Mouse (Mus musculus) frontal cortex, postnatal 36 days (tissue): ENCODE measurements at regions not wholly inside any gene's neighbourhood (a gene's known extent, or its start where the extent isn't known, plus 50 kb on each side); places are given as distances from the start of the nearest gene placed in this dataset.

Experiments
- DNase-seq, 2 experiments: peaks; one replicate each; pipeline ENCODE4 v3.0.0; 2022; ENCODE audit warnings: low spot score in 2 of 2

DNA sequence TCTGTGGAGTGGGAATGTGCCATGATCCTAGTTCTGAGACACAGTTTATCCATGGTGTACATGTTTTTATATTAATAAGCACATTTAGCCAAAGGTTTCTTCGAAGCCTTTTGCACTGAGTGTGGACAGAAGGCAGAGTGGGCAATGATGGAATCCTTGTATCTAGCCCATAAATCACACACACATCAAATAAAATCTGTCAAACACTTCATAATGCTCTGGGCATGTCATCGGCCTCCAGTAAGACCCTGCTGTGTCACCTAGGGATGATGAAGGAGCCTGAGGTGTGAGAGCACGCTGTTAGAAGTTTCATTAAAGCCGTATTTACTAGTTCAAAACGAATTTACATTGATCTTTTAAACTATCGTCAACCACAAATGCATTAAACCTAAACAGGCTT is 331.7 kb downstream of the Setd4 start:
- no peak for DNase-seq

DNA sequence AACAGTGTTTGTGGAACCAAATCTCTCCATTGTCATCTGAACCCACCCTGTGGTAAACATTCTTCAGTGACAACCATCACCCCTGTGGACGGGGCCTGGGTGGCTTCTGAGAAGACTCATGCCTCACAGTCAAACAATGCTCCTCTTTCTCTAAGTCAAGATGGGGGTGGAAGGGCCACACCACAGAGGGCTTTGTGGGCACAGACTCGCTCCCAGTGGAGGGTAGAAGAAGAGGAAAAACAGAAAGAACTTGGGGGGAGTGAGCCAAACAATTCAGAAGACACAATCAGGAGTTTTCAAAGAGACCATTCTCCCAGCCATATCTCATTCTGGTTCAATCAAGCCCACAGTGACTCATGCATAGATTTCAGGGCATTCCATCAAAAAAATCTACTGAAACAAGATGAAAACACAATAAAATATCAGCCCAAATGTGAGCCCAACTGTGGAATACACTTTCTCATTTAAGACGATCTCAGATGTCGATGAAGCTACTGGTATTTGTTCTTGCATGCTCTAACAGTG is 339.7 kb downstream of the Setd4 start:
- DNase-seq: no peak

DNA sequence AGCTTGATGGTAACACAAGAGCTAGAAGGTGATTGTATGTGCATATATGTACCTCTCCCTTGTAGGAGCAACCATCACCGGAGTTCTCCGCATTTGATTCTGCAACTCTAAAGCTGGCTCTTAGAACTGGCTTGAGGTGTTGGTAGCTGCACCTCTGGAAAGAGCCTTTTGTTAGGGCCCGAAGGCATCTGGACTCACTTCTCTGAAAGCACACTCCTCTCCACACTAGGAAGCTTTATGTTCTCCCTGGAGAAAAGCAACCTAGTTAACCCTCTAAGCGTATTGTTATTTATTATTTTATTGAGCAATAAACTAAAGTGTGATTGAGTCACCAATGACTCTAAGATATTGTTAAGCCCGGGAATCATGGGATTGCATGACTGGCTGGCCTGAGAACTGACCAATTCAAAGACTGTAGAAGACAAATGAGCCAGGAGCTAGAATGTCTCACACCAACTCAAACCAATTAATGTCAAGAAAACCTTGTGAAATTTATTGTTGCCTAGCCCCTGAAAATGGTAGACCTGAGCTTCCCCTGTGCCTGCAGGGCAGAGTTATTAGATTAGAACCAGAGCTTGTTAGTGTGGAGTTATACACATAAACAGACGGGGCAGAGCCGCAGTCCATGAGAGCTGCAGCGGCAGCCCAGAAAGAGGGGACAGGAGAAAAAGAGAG is 340.6 kb downstream of the Setd4 start:
- no peak for DNase-seq

DNA sequence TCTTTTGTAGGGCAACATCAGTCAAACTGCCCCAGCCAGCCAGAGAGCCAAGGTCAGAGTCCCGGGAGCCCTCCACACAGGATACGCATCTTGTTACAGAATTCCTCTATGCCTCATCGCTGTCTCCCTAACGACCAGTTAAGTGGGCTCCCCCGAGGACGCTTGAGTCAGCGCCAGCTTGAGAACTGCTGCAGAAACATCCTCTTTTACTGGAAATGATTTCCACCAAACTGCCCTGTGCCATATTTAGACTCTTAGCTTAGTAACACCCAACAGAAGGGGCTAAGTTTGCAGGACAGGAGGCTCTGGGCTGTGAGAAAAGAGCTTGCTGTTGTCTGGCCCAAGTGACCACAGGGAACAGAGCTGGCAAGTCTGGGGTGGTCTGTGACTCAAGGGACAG is 357.0 kb downstream of the Setd4 start:
- peak; percentile 39 to 45 for DNase-seq

DNA sequence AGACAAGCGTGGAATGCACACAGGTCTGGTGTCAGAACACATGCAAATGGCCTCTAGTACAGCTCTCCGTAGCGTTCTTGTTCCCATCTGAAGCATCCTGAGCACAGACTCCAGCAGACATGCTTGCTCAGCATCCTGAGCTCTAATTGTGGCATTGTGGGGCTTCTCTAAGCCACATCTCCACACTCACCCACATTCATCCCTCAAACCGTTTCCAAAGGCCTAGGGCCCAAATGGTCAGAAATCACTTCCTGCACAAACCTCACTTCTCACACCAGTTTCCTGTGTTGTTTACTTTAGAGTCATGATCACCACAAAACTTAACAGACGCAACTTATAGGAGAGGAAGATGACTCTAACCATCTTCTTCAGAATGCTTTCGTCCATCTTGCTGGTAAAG is 358.1 kb downstream of the Setd4 start:
- no peak for DNase-seq

DNA sequence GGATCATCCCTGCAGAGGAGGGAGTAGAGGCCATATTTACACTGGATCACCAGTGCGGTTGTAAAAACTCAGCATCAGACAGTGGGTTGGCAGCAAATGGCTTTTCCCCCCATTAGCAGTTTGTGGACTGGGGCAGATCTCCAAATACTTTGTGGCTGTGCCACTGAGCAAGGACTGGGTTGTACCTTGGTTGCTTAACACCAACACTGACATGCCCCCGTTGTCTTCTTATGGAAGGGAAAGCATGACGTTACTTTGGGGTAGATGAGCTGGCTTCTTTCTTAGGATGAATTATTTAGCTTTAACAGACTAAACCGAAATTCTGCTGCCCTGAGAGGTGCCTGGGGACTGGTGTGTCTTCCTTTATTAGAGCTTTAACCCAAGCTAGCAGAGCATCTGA is 365.0 kb downstream of the Setd4 start:
- DNase-seq: no peak

DNA sequence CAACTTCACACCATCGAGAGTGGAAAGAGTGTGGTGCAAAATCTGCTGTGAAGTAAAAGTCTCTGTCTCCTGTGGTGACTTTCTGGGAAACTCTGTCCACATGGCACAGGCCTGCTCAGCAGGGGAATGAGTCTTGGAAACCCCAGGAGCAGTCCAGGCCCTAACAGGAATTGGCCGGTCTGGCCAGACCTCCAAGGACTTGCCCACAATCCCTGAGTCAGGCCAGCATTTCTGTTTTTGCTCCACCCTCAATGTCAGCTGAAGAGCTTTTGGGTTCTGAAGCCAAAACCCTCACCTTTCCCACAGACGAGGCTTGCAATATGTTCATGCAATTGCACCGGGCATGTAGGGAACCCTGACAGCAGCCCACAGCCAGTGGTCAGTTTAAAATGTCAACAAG is 365.5 kb downstream of the Setd4 start:
- DNase-seq: no peak

DNA sequence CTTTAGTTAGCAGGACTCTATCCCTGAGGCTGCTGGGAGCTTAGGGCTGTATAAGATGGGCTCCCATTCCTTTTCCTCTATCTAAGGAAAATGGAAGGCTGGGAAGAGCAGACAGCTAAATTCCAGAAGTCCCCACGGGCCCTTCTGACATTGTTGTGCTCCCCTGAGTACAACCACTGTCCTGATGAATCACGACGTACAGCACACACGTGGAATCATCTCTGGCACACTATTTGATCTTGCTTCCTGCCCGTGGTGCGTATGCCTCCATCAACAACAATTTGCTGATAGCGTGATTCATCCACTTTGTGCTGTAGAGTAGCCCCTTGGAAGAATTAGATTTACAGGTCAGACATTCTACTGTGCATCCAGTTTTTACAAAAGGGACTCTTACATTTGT is 378.2 kb downstream of the Setd4 start:
- DNase-seq: no peak

DNA sequence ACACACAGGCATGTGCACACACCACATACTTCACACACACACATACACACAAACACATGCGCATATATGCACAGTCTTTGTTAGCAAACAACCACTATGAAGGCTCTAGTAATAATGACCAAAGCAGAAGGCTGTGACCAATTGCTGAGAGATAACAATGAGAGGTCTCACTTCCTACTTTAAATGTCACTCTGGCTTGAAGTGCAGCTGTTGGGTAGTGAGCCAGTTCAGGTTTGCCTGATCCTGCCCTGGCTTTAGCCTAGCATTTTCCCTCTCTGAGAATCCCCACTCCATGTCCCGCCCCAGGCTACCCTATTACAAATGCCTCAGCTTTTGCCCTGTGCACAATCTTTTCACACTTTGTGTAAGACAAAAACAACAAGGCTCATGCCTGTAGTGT is 378.7 kb downstream of the Setd4 start:
- no peak for DNase-seq

DNA sequence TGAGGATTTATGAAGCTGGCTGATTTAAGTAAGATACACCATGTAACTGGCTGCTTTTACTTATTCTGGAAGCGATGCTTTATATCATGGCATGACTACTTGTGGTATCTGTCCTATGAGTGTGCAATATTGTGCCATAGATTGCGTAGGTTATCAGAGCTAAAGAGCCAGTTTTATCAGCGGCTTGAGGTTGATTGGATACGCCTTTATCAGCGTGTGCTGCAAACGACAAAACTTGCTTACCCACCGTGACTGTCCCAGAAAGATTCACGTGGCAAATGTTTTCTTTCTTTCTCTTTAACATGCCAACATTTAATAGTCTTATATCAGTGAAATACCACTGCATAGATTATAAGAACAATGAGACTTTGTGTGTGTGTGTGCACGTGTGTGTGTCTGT is 384.1 kb downstream of the Setd4 start:
- no peak for DNase-seq

DNA sequence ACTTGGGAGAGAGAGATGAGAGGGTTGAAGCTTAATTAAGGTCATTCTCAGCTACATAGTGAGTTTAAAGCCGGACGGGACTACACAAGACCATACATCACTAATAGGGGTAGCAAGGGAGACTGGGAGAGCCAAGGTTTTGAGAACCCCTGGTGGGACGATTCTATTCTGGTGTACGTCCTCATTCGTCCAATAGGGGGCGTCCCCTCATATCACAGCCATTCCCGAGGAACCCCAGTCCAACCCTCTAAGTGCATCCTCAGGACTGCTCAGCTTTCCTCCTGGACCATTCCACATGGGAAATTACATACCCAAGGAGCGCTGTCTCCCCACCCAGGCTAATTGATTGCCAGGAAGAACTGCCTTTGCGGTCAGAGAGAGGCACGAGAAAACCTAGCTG is 385.5 kb downstream of the Setd4 start:
- no peak for DNase-seq

DNA sequence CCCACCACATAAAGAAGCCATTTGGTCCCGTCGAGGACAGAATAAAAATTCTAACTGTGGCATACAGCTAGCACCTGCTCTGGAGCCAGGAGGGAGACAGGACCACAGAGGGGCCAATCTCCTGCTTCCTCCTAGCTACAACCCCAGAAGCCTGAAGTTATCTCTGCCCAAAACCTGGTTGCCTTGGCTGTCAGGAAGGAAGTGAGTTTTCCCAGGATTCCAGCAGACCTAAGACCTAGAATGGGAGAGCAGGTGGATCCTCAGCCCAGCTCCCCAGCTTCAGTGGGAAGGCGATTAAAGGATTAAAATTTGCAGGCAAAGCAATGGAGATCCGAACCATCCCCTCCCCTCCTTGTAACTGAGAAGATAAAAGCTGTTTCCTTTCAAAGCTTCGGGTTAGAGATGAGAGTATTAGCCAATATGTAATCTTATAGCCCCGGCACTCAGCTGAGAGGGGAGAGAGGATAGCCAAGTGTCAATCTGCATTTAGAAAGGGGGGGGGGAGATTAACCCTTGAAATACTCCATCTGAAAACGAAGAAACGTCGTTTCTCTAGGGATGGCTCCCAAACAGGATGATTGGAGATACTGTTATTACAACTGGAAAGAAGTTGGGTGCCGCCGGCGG is 386.1 kb downstream of the Setd4 start:
- no peak for DNase-seq

DNA sequence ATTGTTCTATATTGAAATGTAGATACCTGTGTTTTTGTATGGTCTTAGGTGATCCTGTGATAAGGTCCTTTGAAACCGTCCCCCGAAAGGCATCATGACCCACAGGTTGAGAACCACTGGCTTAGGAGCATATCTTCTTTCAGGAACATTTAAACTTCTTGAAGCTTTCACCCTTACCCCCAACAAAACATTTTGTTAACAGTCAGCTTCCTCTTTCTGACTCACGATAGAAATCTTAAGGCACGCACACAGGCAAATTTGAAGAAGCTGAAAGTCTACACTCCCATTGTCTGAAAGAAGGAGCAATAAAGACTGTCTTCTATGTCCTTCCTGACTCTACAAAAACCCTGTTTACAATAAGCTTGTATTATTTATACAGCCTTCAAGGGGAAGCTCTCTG is 388.2 kb downstream of the Setd4 start:
- DNase-seq: no peak

DNA sequence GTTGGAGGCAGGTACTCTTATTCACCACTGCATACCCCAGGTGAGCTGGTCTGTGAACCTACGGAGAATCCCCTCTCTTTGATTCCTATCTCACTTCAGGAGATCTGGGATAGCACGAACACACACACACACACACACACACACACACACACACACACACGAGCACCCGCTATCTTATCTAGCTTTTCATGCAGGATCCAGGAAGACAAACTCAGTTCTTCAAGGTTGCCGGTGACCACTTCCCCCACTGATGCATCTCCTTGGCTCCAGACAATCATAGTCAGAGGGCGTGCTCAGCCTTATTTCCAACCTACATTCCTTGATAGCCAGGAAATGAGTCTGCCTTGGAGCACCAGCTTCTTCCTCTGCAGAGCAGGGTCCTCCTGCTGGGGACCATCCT is 387.7 kb upstream of the Runx1 start:
- DNase-seq: no peak

DNA sequence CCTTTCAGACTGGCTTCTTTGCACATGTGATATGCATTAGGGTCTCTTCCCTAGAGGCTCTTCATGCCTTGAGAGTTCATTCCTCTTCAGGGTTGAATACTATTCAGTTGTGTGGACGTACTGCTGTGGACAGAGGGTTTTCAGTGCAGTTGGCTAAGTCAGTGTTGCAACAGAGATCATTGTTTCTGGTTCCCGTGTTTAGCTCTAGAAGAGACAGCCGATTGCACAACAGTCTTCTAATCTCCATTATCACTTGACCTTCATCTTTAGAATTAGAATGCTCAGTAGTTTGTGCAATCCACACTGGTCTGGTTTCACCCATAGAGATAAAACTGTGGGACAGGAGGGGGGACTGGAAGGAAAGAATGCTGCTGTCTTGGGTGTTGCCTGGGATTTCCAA is 381.7 kb upstream of the Runx1 start:
- DNase-seq: no peak

DNA sequence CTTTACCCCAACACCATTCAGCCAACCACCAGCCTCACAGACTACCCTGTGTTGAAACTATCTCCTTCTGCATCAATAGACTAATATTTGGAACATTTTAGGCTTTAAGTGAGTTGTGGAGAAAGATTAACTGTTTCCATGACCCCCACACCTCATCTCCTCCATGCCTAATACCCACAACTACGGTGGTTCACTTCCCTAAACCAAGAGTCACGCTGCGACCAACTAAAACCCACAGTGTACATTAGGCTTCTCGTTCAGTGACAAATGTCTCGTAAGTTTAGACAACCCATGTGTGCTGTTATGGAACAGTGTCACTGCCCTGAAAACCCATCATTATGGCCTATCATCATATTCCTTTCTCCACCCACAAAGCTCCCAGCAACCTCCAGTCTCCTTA is 381.3 kb upstream of the Runx1 start:
- DNase-seq: no peak

DNA sequence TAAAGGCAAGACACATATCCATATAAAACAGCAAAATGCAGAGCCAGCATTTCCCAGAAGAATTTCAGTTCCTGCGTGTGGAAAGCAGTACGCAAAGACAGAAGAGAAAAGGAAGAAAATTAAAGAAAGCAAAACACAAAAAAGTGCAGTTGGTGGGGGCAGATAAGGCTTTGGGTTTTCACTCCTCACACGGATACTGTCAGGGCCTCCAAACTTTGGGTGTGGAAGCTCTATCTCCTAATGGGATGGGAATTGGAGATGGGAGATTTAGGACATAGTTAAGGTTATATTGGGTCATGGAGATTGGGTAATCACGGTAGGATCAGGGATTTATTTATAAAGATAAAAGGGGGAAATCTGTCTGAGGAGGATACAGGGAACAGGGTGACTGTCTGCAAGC is 380.4 kb upstream of the Runx1 start:
- no peak for DNase-seq

DNA sequence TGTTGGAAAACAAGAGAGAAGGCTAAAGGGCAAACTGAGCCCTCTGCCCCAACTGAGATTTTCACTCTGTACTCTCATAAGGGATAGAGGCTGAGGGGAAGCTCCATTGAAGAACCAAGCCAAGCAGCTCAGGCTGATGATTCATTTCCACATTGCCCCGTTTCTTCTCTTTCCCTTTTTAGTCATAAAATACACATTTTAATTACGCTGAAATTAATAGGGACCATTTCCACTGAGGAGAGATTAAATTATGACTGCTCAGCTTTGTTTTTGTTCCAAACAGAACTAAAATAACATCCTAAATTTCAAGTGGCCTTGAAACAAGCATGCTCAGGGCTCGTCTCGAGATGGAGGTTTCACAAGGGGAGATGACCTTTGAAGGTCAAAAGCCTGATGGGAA is 378.7 kb upstream of the Runx1 start:
- DNase-seq: no peak

DNA sequence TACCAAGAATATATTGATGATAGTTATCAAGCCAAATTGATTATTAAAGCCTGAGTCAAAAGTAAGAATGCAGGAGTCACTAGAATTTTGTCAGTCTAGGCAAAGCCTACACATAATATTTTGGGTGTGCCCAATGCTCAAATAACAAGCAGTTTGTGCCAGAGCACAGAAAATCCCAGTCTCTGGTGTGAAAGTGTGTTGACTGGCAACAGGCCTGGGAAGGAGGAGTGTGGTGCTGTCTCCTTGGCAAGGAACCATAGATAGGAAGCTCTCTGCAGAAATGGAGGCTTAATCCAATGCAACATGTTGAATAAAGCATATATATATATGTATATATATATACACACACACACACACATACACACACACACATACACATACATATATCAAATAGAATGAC is 376.6 kb upstream of the Runx1 start:
- peak in 1 of 2 experiments; percentile 3 for DNase-seq

DNA sequence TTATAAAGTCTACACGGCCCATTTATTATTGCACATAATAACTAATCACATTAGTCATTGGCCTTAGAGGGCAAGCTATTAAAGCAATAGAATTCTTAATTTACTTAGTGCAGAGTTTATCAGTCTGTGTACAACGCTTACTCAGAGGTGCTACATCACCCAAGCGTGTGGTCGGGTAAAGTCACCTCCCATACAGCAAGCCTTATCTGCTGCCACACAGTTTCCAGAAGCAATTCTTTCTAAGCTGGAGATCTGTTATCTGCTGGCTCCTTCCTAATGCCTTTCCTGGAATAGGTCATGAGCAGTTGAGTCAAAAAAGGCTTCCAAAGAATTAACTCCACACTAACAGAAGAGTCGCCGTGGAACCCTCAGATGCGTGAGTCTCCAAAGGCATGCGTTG is 371.4 kb upstream of the Runx1 start:
- no peak for DNase-seq

DNA sequence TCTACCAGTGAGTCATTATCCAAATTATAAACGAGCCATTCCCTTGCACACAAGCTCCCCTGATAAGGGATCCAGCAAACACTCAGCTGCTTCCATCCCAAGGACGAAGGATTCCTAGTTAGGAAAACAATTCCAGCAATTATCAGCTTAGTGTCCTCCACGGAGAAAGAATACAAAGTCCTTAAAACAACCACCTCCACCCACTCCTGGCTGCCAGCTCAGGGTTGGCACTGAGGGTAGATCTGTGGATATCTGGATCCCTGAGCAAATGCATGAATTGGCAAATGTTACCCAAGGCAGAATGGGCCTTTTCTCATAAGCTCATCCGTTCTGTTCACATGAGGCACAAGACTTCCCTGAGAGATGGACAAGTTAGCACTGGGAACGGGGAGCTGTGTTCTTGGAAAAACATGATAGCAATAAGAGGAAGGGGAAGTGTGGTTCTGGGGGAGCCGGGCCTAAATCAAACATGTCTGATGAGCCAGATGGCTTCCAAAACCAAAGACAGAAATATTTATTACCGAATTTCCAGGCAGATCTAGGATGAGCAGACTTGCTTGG is 368.1 kb upstream of the Runx1 start:
- no peak for DNase-seq

DNA sequence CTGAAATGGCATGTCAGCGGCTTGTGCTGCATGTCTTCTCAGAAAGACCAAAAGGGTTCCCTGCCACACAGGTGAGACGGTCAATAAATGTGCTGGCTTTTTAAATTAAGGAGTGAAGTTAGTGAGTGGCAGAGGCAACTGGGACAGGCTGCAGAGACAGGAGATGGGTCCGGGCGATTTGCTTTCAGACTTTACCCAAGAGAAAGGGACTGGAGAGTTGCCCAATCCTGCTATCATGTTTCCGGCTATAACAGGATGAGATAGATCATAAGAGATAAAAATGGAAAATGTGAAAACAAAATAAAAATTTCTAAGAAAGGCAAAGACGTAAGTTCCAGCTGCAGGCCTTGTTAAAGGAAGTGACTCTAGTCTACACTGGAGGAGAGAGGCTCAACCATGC is 367.3 kb upstream of the Runx1 start:
- DNase-seq: no peak

DNA sequence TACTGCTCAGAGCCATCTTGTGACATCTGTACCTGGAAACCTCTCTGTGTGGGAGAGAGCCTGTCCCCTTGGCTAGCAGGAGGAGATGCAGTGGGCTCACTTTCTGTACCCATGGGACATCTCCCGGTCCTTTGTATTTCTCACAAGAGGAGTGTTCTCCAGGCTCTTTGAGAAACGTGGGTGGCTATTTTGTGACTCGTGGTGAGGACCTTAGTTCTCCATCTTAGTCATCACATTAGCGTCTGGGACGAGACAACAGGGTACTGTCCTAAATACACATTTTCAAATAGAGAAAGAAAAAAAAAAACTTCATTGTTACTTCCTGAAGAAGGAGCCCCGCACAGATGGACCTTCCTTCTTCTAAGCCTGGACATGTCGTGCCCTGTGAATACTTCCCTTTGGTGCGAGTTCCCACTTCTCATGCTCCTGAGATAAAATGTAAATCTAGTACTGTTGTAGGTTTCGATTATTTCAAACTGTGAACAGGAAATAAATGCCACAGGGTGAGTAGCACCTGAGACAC is 366.8 kb upstream of the Runx1 start:
- no peak for DNase-seq
